Mouse (Mus musculus) olfactory bulb, adult 2 months (tissue): ENCODE results near the gene D17Wsu92e. TPM values are rescaled to one million over a fixed set of nuclear protein-coding genes. Genes with fewer than 3 reads are reported as not detected.

Experiments used
- H3K27ac ChIP-seq: fragments of 200-500 bp; 2 replicates; pipeline ENCODE4 v1.5.1; 2012; ENCODE audit warnings: low read depth, low read length; ENCODE audit not compliant: insufficient read depth
- H3K4me1 ChIP-seq: fragments of 200-500 bp; 2 replicates; pipeline ENCODE4 v1.6.1; 2012; ENCODE audit warnings: low read length; ENCODE audit not compliant: control insufficient read depth, insufficient read depth
- H3K4me3 ChIP-seq: fragments of 200-500 bp; 2 replicates; pipeline ENCODE4 v1.5.1; 2012; ENCODE audit warnings: mild to moderate bottlenecking, low read depth, low read length, moderate library complexity; ENCODE audit not compliant: insufficient read depth
- CTCF ChIP-seq: fragments of 200-500 bp; IDR thresholded peaks from 2 replicates; pipeline ENCODE4 v1.5.1; 2012; ENCODE audit warnings: low read depth, mild to moderate bottlenecking, low read length, moderate library complexity; ENCODE audit not compliant: insufficient read depth
- POLR2A ChIP-seq: fragments of 200-500 bp; IDR thresholded peaks from 2 replicates; pipeline ENCODE4 v1.6.1; 2012; ENCODE audit warnings: mild to moderate bottlenecking, low read depth, low read length, moderate library complexity; ENCODE audit not compliant: insufficient read depth
- WGBS: fragments of 180-500 bp; shearing (Covaris S2); methylation state at CpG from one replicate; pipeline ENCODE4 v1.1.7; 2018; 5-methylcytosine and 5-hydroxymethylcytosine counted together
- polyA plus RNA-seq: library from polyadenylated mRNA; stranded (reverse); fragments of >200 nt; gene quantifications from 2 replicates; pipeline ENCODE4 v1.2.4, GENCODE M21; 2012; ENCODE audit warnings: low replicate concordance; ENCODE audit not compliant: missing spikeins, insufficient read depth, insufficient read length

Gene D17Wsu92e
- polyA plus RNA-seq, 1 experiment: 114 TPM

GRCm38 (mm10) chr17:27777823-27778222 lies 42.6 kb downstream of the D17Wsu92e start:
- Histone ChIP-seq H3K27ac (no peak overlapping the region), H3K4me3 (no peak overlapping the region), H3K4me1 (peaks cover 5% of the 10 kb centered on the region)
- no peak for TF ChIP-seq CTCF
- TF ChIP-seq POLR2A: no peak
- WGBS: 79% methylated on average over 6 of the region's 6 CpGs

GRCm38 (mm10) chr17:27774198-27774597 lies 46.2 kb downstream of the D17Wsu92e start:
- Histone ChIP-seq H3K4me1 (peaks cover 5% of the 10 kb centered on the region), H3K27ac (peak overlapping the region; percentile 25; the same call in 1 of the 2 replicates), H3K4me3 (no peak overlapping the region)
- TF ChIP-seq CTCF: no peak
- no peak for TF ChIP-seq POLR2A
- WGBS: 56% methylated on average over 3 of the region's 3 CpGs

GRCm38 (mm10) chr17:27771616-27772015 lies 48.8 kb downstream of the D17Wsu92e start:
- Histone ChIP-seq H3K27ac (no peak overlapping the region), H3K4me1 (peaks cover 8% of the 10 kb centered on the region), H3K4me3 (no peak overlapping the region)
- WGBS: 86% methylated on average over 6 of the region's 6 CpGs
- TF ChIP-seq POLR2A (no peak), CTCF (no peak)

GRCm38 (mm10) chr17:27768817-27769542 lies 51.5 kb downstream of the D17Wsu92e start:
- no peak overlapping the region for H3K27ac ChIP-seq
- H3K4me1 ChIP-seq: peaks cover 2% of the 10 kb centered on the region
- WGBS: 63% methylated on average over 8 of the region's 8 CpGs
- no peak overlapping the region for H3K4me3 ChIP-seq
- TF ChIP-seq CTCF (peak; percentile 77; the same call in 1 of the 2 replicates), POLR2A (no peak)

GRCm38 (mm10) chr17:27767543-27767942 lies 52.9 kb downstream of the D17Wsu92e start:
- no peak overlapping the region for H3K4me3 ChIP-seq
- no peak overlapping the region for H3K27ac ChIP-seq
- H3K4me1 ChIP-seq: peaks cover 7% of the 10 kb centered on the region
- no peak for TF ChIP-seq POLR2A
- TF ChIP-seq CTCF: no peak
- WGBS: 60% methylated on average over 12 of the region's 12 CpGs

- Histone ChIP-seq H3K27ac (no peak overlapping the region), H3K4me3 (no peak overlapping the region), H3K4me1 (peaks cover 7% of the 10 kb centered on the region)
- 66% methylated on average over 5 of the region's 5 CpGs for WGBS
- no peak for TF ChIP-seq POLR2A
- TF ChIP-seq CTCF: no peak
Measured at GRCm38 (mm10) chr17:27767120-27767519, 53.3 kb downstream of the D17Wsu92e start.

GRCm38 (mm10) chr17:27765066-27765465 lies 55.4 kb downstream of the D17Wsu92e start:
- Histone ChIP-seq H3K4me3 (no peak overlapping the region), H3K27ac (no peak overlapping the region), H3K4me1 (peaks cover 13% of the 10 kb centered on the region)
- TF ChIP-seq CTCF (no peak), POLR2A (no peak)
- WGBS: 94% methylated on average over 6 of the region's 6 CpGs

- H3K27ac ChIP-seq: no peak overlapping the region
- H3K4me3 ChIP-seq: no peak overlapping the region
- H3K4me1 ChIP-seq: peaks cover 13% of the 10 kb centered on the region
- 94% methylated on average over 2 of the region's 2 CpGs for WGBS
- TF ChIP-seq POLR2A (no peak), CTCF (no peak)
Measured at GRCm38 (mm10) chr17:27764453-27764852, 56.0 kb downstream of the D17Wsu92e start.

GRCm38 (mm10) chr17:27762884-27763283 lies 57.6 kb downstream of the D17Wsu92e start:
- H3K27ac ChIP-seq: no peak overlapping the region
- WGBS: 65% methylated on average over 11 of the region's 11 CpGs
- TF ChIP-seq CTCF (no peak), POLR2A (no peak)
- H3K4me1 ChIP-seq: peaks cover 13% of the 10 kb centered on the region
- H3K4me3 ChIP-seq: no peak overlapping the region
